Mouse (Mus musculus) testis, adult 2 months (tissue): ENCODE results near the gene Atp5g1.

Source experiments
- CTCF ChIP-seq: fragments of 200-500 bp; IDR thresholded peaks from 2 replicates; pipeline ENCODE4 v1.5.1; 2012; ENCODE audit warnings: low read depth, mild to moderate bottlenecking, inconsistent platforms, low read length, moderate library complexity; ENCODE audit not compliant: control insufficient read depth, insufficient read depth, insufficient replicate concordance
- POLR2A ChIP-seq: fragments of 200-500 bp; IDR thresholded peaks from 2 replicates; pipeline ENCODE4 v1.6.1; 2012; ENCODE audit warnings: low read depth, mild to moderate bottlenecking, inconsistent platforms, low read length, moderate library complexity; ENCODE audit not compliant: control insufficient read depth

- no peak for TF ChIP-seq CTCF
- no peak for TF ChIP-seq POLR2A
Observed at GRCm38 (mm10) chr11:96076221-96077105, 993 bp upstream of the Atp5g1 start.
